In genomic region chr10:22206443-22206842, GRCm38 (mm10) we compare ENCODE assay signal across 10 mouse cellular contexts. TPM values are rescaled to one million over a fixed set of nuclear protein-coding genes. Genes with fewer than 3 reads are reported as not detected.
DNase-seq lines count a peak whose midpoint lies in the region; ATAC-seq and TF ChIP-seq lines count a peak whose summit lies in the region.
"Not testable (repeated sequence)": the region's sequence is repeated elsewhere in the genome, so short reads cannot be mapped to it uniquely, and the experiment has no call there.
"Had no signal": no experiment of that assay in that cellular context is flagged by ENCODE, and none has a peak within 500 bp of the region (broad histone marks: within the 10 kb centered on the region; RNA-seq: fewer than 3 reads in every experiment).

No protein-coding gene starts in this region.

- 63% methylated on average over 1 of the region's 1 CpGs for WGBS in forebrain, embryonic 16.5 days
- WGBS in forebrain, postnatal 0 days: 65% methylated on average over 1 of the region's 1 CpGs
- WGBS in heart, embryonic 10.5 days: 53% methylated on average over 1 of the region's 1 CpGs

- H3K4me1 ChIP-seq in forebrain, embryonic 16.5 days (replicated peaks; ENCODE audit: control insufficient read depth, insufficient read depth, low read length); forebrain, postnatal 0 days (ENCODE audit: insufficient read depth); heart, embryonic 10.5 days: not testable (repeated sequence)

- not testable (repeated sequence) for H3K9me3 ChIP-seq in forebrain, embryonic 16.5 days (ENCODE audit: control insufficient read depth, low read length); forebrain, postnatal 0 days (ENCODE audit: low read length); heart, embryonic 10.5 days

- DNase-seq in forebrain, postnatal 0 days: not testable (repeated sequence)
- peak; percentile 3 for DNase-seq in heart, embryonic 10.5 days (ENCODE audit: low spot score)

- H3K27ac ChIP-seq in forebrain, embryonic 16.5 days (ENCODE audit: low read length); forebrain, postnatal 0 days (ENCODE audit: low read depth, low read length); heart, embryonic 10.5 days: not testable (repeated sequence)

- not testable (repeated sequence) for H3K9ac ChIP-seq in forebrain, embryonic 16.5 days (replicated peaks; ENCODE audit: low read depth, low read length); forebrain, postnatal 0 days

- TF ChIP-seq CTCF in forebrain, postnatal 0 days (IDR thresholded peaks at IDR 0.05; ENCODE audit: low read depth): not testable (repeated sequence)

- not testable (repeated sequence) for H3K27me3 ChIP-seq in forebrain, embryonic 16.5 days (replicated peaks; ENCODE audit: control insufficient read depth, insufficient read depth, low read length); forebrain, postnatal 0 days (ENCODE audit: insufficient read depth, low read length); heart, embryonic 10.5 days (ENCODE audit: insufficient read depth, poor library complexity, severe bottlenecking)

- H3K4me3 ChIP-seq in forebrain, embryonic 16.5 days (replicated peaks; ENCODE audit: low read length); forebrain, postnatal 0 days (ENCODE audit: low read depth, low read length); heart, embryonic 10.5 days: not testable (repeated sequence)

- 0 out of 2 replicates have a peak, but pooled peaks have one; percentile 56 for ATAC-seq in forebrain, embryonic 16.5 days
- ATAC-seq in forebrain, postnatal 0 days: peak; percentile 56

- H3K36me3 ChIP-seq in forebrain, embryonic 16.5 days (ENCODE audit: control insufficient read depth, insufficient read depth); forebrain, postnatal 0 days (ENCODE audit: insufficient read depth); heart, embryonic 10.5 days: not testable (repeated sequence)

- not testable (repeated sequence) for H3K4me2 ChIP-seq in forebrain, embryonic 16.5 days (ENCODE audit: low read length); forebrain, postnatal 0 days (ENCODE audit: low read depth)

RNA-seq across cellular contexts. Expression of gene H60b, which starts 48.1 kb away (rescaled TPM):
- polyA plus RNA-seq in forebrain, embryonic 16.5 days (2015; fragmentation: Nextera tagmentation; extraction: Ambion mirVana): 0.31 and 0.42 TPM in 2 replicates
- total RNA-seq in forebrain, postnatal 0 days (2014; rRNA removed): 0.92 and 1.0 TPM in 2 replicates
- polyA plus RNA-seq in forebrain, postnatal 0 days (2015; fragmentation: Nextera tagmentation; extraction: Ambion mirVana): 0.15 TPM in 1 of 2 replicates, not detected in the other
- polyA plus RNA-seq in heart, embryonic 10.5 days (2016; fragmentation: Nextera tagmentation; extraction: Ambion mirVana): 0.35 and 1.4 TPM in 2 replicates
- total RNA-seq: adrenal gland, postnatal 14 days; CH12.LX; MEL had no signal
- polyA plus RNA-seq: G1E had no signal

RNA-seq across cellular contexts. Expression of gene Raet1e, which starts 48.1 kb away (rescaled TPM):
- 0.71 and 0.86 TPM in 2 replicates for polyA plus RNA-seq in forebrain, embryonic 16.5 days (2015; fragmentation: Nextera tagmentation; extraction: Ambion mirVana)
- 0.85 TPM in 1 of 2 replicates, not detected in the other for total RNA-seq in forebrain, postnatal 0 days (2014; rRNA removed)
- polyA plus RNA-seq in forebrain, postnatal 0 days (2015; fragmentation: Nextera tagmentation; extraction: Ambion mirVana): 0.16 and 0.52 TPM in 2 replicates
- 9.6 and 12.1 TPM in 2 replicates for polyA plus RNA-seq in heart, embryonic 10.5 days (2016; fragmentation: Nextera tagmentation; extraction: Ambion mirVana)
- total RNA-seq: MEL had no signal
- polyA plus RNA-seq: activated CD4-positive, CD25-positive, alpha-beta regulatory T cell, adult 4 months; CD4-positive, CD25-positive, alpha-beta regulatory T cell, adult 4 months had no signal

RNA-seq across cellular contexts. Expression of gene E030030I06Rik, which starts 57.4 kb away (rescaled TPM):
- 2.3 and 4.0 TPM in 2 replicates for polyA plus RNA-seq in forebrain, embryonic 16.5 days (2015; fragmentation: Nextera tagmentation; extraction: Ambion mirVana)
- not detected in 2 replicates for total RNA-seq in forebrain, postnatal 0 days (2014; rRNA removed)
- 1.5 and 1.7 TPM in 2 replicates for polyA plus RNA-seq in forebrain, postnatal 0 days (2015; fragmentation: Nextera tagmentation; extraction: Ambion mirVana)
- polyA plus RNA-seq in heart, embryonic 10.5 days (2016; fragmentation: Nextera tagmentation; extraction: Ambion mirVana): 18.6 and 22.0 TPM in 2 replicates
- total RNA-seq: ES-E14 had no signal
